Mouse (Mus musculus) embryonic facial prominence, embryonic 15.5 days (tissue): Measurements from ENCODE around the gene Ankrd54. TPM values are rescaled to one million over a fixed set of nuclear protein-coding genes. Genes with fewer than 3 reads are reported as not detected.

Experiments
- ATAC-seq: fragments of 200-750 bp; cut with Nextera tagmentation; 2 replicates; pipeline ENCODE4 v1.8.0; 2017; ENCODE audit warnings: low read depth, moderate TSS enrichment; ENCODE audit not compliant: insufficient number of reproducible peaks, low FRiP score, low TSS enrichment
- H3K27ac ChIP-seq: fragments of 300-500 bp; sonication (generic); replicated peaks from 2 replicates; pipeline ENCODE4 v1.5.1; 2015; ENCODE audit warnings: mild to moderate bottlenecking, inconsistent platforms
- H3K27me3 ChIP-seq: fragments of 300-500 bp; sonication (generic); 2 replicates; pipeline ENCODE4 v1.6.1; 2015; ENCODE audit warnings: inconsistent platforms
- H3K36me3 ChIP-seq: fragments of 300-500 bp; sonication (generic); 2 replicates; pipeline ENCODE4 v1.6.1; 2015; ENCODE audit warnings: mild to moderate bottlenecking, inconsistent platforms
- H3K4me1 ChIP-seq: fragments of 300-500 bp; sonication (generic); 2 replicates; pipeline ENCODE4 v1.6.1; 2015; ENCODE audit warnings: inconsistent platforms
- H3K4me2 ChIP-seq: fragments of 300-500 bp; sonication (generic); replicated peaks from 2 replicates; pipeline ENCODE4 v1.6.1; 2015; ENCODE audit warnings: mild to moderate bottlenecking, inconsistent platforms
- H3K4me3 ChIP-seq: fragments of 300-500 bp; sonication (generic); replicated peaks from 2 replicates; pipeline ENCODE4 v1.5.1; 2015; ENCODE audit warnings: mild to moderate bottlenecking, inconsistent platforms
- H3K9ac ChIP-seq: fragments of 300-500 bp; sonication (generic); 2 replicates; pipeline ENCODE4 v1.6.1; 2015; ENCODE audit warnings: inconsistent platforms
- H3K9me3 ChIP-seq: fragments of 300-500 bp; sonication (generic); replicated peaks from 2 replicates; pipeline ENCODE4 v1.6.1; 2016; ENCODE audit warnings: inconsistent platforms
- WGBS: fragments of 180-500 bp; shearing (Covaris S2); methylation state at CpG from one replicate; pipeline ENCODE4 v1.1.7; 2015; 5-methylcytosine and 5-hydroxymethylcytosine counted together
- polyA plus RNA-seq: library from polyadenylated mRNA; unstranded; fragments of >200 nt; fragmentation: Nextera tagmentation; extraction: Ambion mirVana; gene quantifications from 2 replicates; pipeline ENCODE4 v1.2.1, GENCODE M21; 2015

Ankrd54 gene
- polyA plus RNA-seq, 1 experiment from 2014 or later, result 71.7 TPM

GRCm38 (mm10) chr15:79007059-79007458, 55.6 kb downstream of the Ankrd54 start:
- no peak for ATAC-seq
- Histone ChIP-seq H3K27me3 (no peaks in the 10 kb centered on the region), H3K4me3 (no peak overlapping the region), H3K4me2 (no peak overlapping the region), H3K27ac (no peak overlapping the region), H3K36me3 (peaks cover 52% of the 10 kb centered on the region), H3K9ac (no peak overlapping the region), H3K9me3 (no peaks in the 10 kb centered on the region), H3K4me1 (no peaks in the 10 kb centered on the region)
- WGBS, result 82% methylated on average over 5 of the region's 5 CpGs

- no peak overlapping the region for H3K27ac ChIP-seq
- 72% methylated on average over 3 of the region's 3 CpGs for WGBS
- no peak overlapping the region for H3K9ac ChIP-seq
- no peak for ATAC-seq
- H3K27me3 ChIP-seq, result no peaks in the 10 kb centered on the region
- H3K4me3 ChIP-seq, result no peak overlapping the region
- peaks cover 56% of the 10 kb centered on the region for H3K36me3 ChIP-seq
- H3K4me1 ChIP-seq, result no peaks in the 10 kb centered on the region
- no peak overlapping the region for H3K4me2 ChIP-seq
- H3K9me3 ChIP-seq, result no peaks in the 10 kb centered on the region
These were observed 56.1 kb downstream of the Ankrd54 start for GRCm38 (mm10) chr15:79006638-79007037.

- H3K27ac ChIP-seq, result no peak overlapping the region
- ATAC-seq, result no peak
- 79% methylated on average over 9 of the region's 9 CpGs for WGBS
- no peak overlapping the region for H3K4me2 ChIP-seq
- no peaks in the 10 kb centered on the region for H3K9me3 ChIP-seq
- no peak overlapping the region for H3K9ac ChIP-seq
- H3K36me3 ChIP-seq, result peaks cover 67% of the 10 kb centered on the region
- H3K27me3 ChIP-seq, result no peaks in the 10 kb centered on the region
- no peaks in the 10 kb centered on the region for H3K4me1 ChIP-seq
- no peak overlapping the region for H3K4me3 ChIP-seq
These were observed 57.1 kb downstream of the Ankrd54 start for GRCm38 (mm10) chr15:79005581-79005980.

Other genes starting within 250 kb of the Ankrd54 start
- gene Cdc42ep1, start 220.3 kb downstream of the Ankrd54 start, polyA plus RNA-seq, result 41.5 and 43.8 TPM in 2 replicates
- 1.0 TPM in 2 replicates for gene Lgals2, start 207.4 kb downstream of the Ankrd54 start, polyA plus RNA-seq
- gene Gga1, start 185.7 kb downstream of the Ankrd54 start, polyA plus RNA-seq, result 56.0 and 62.0 TPM in 2 replicates
- gene Gm49510, start 163.2 kb downstream of the Ankrd54 start, polyA plus RNA-seq, result 0.71 and 0.85 TPM in 2 replicates
- gene Sh3bp1, start 163.1 kb downstream of the Ankrd54 start, polyA plus RNA-seq, result 56.7 and 68.1 TPM in 2 replicates
- gene Pdxp, start 149.0 kb downstream of the Ankrd54 start, polyA plus RNA-seq, result 17.3 and 19.9 TPM in 2 replicates
- gene Lgals1, start 136.2 kb downstream of the Ankrd54 start, polyA plus RNA-seq, result 2,635 and 2,725 TPM in 2 replicates
- gene Nol12, start 128.0 kb downstream of the Ankrd54 start, polyA plus RNA-seq, result 52.7 and 53.7 TPM in 2 replicates
- gene Triobp, start 115.2 kb downstream of the Ankrd54 start, polyA plus RNA-seq, result 54.6 and 61.4 TPM in 2 replicates
- gene H1f0, start 34.4 kb downstream of the Ankrd54 start, polyA plus RNA-seq, result 553 and 582 TPM in 2 replicates
- gene Galr3, start 21.0 kb downstream of the Ankrd54 start, polyA plus RNA-seq, result 0.14 and 0.37 TPM in 2 replicates
- 197 and 205 TPM in 2 replicates for gene Eif3l, start 12.3 kb upstream of the Ankrd54 start, polyA plus RNA-seq
- gene Micall1, start 46.0 kb upstream of the Ankrd54 start, polyA plus RNA-seq, result 16.8 and 17.3 TPM in 2 replicates
- 304 and 333 TPM in 2 replicates for gene Polr2f, start 78.1 kb upstream of the Ankrd54 start, polyA plus RNA-seq
- 17.2 and 25.2 TPM in 2 replicates for gene 1700088E04Rik, start 78.4 kb upstream of the Ankrd54 start, polyA plus RNA-seq
- gene Sox10, start 102.3 kb upstream of the Ankrd54 start, polyA plus RNA-seq, result 11.8 and 12.5 TPM in 2 replicates
- gene Pick1, start 166.3 kb upstream of the Ankrd54 start, polyA plus RNA-seq, result 46.2 and 50.4 TPM in 2 replicates
- 0.94 and 1.3 TPM in 2 replicates for gene Gm49486, start 166.5 kb upstream of the Ankrd54 start, polyA plus RNA-seq
- gene Slc16a8, start 191.9 kb upstream of the Ankrd54 start, polyA plus RNA-seq, result 0.35 and 0.58 TPM in 2 replicates
- gene Baiap2l2, start 222.6 kb upstream of the Ankrd54 start, polyA plus RNA-seq, result 16.1 and 18.5 TPM in 2 replicates